Mouse (Mus musculus) right cerebral cortex, postnatal 14 days (tissue): ENCODE results near the gene Srgap2.
"Not testable (repeated sequence)": the region's sequence is repeated elsewhere in the genome, so short reads cannot be mapped to it uniquely, and the experiment has no call there.

Source experiments
- DNase-seq: peaks from one replicate; pipeline ENCODE4 v3.0.0; 2022

Srgap2 gene

GRCm38 (mm10) chr1:131527281-131528080, at the start of gene Srgap2, which contains the start of gene Fam72a:
Srgap2 (minus strand) TSS chr1:131527352.
Fam72a (plus strand) TSS chr1:131527903.
- DNase-seq: peak; percentile 94

- peak; percentile 27 for DNase-seq
Observed at GRCm38 (mm10) chr1:131573721-131574120, 46.6 kb upstream of the Srgap2 start.

GRCm38 (mm10) chr1:131570391-131570790, 43.2 kb upstream of the Srgap2 start:
- DNase-seq: no peak

GRCm38 (mm10) chr1:131569721-131570120, 42.6 kb upstream of the Srgap2 start:
- DNase-seq: no peak

- not testable (repeated sequence) for DNase-seq
Observed at GRCm38 (mm10) chr1:131566056-131566455, 38.9 kb upstream of the Srgap2 start.

GRCm38 (mm10) chr1:131562081-131562480, 34.9 kb upstream of the Srgap2 start:
- DNase-seq: no peak

GRCm38 (mm10) chr1:131560500-131560899, 33.3 kb upstream of the Srgap2 start:
- no peak for DNase-seq

- DNase-seq: peak; percentile 81
Observed at GRCm38 (mm10) chr1:131555042-131555812, 28.1 kb upstream of the Srgap2 start.

GRCm38 (mm10) chr1:131553428-131553827, 26.3 kb upstream of the Srgap2 start:
- no peak for DNase-seq

- DNase-seq: no peak
Observed at GRCm38 (mm10) chr1:131551956-131552355, 24.8 kb upstream of the Srgap2 start.

- DNase-seq: no peak
Observed at GRCm38 (mm10) chr1:131548494-131549365, 21.6 kb upstream of the Srgap2 start.

GRCm38 (mm10) chr1:131546798-131547690, 19.9 kb upstream of the Srgap2 start:
- DNase-seq: no peak

- peak; percentile 20 for DNase-seq
Observed at GRCm38 (mm10) chr1:131543886-131544565, 16.9 kb upstream of the Srgap2 start.

GRCm38 (mm10) chr1:131541903-131542302, 14.8 kb upstream of the Srgap2 start:
- DNase-seq: no peak

- DNase-seq: no peak
Observed at GRCm38 (mm10) chr1:131541431-131541830, 14.3 kb upstream of the Srgap2 start.

GRCm38 (mm10) chr1:131540795-131541194, 13.6 kb upstream of the Srgap2 start:
- DNase-seq: no peak

GRCm38 (mm10) chr1:131539771-131540170, 12.6 kb upstream of the Srgap2 start:
- no peak for DNase-seq

- DNase-seq: no peak
Observed at GRCm38 (mm10) chr1:131528561-131529166, 1.5 kb upstream of the Srgap2 start.

- peak; percentile 59 for DNase-seq
Observed at GRCm38 (mm10) chr1:131528081-131528507, 942 bp upstream of the Srgap2 start.

GRCm38 (mm10) chr1:131526371-131527270, 531 bp downstream of the Srgap2 start:
- DNase-seq: peak; percentile 73
